Mouse (Mus musculus) intestine, embryonic 14.5 days (tissue): ENCODE measurements around the gene Zbtb4. TPM values are rescaled to one million over a fixed set of nuclear protein-coding genes. Genes with fewer than 3 reads are reported as not detected.

Experiments
- ATAC-seq: fragments of 200-750 bp; cut with Nextera tagmentation; replicated peaks from 2 replicates; pipeline ENCODE4 v1.8.0; 2017; ENCODE audit warnings: low read depth, moderate number of reproducible peaks, moderate TSS enrichment, moderate library complexity; ENCODE audit not compliant: low FRiP score, low TSS enrichment
- DNase-seq: peaks from one replicate; pipeline ENCODE4 v3.0.0-alpha.2; 2018; ENCODE audit warnings: low spot score
- H3K27ac ChIP-seq: fragments of 300-500 bp; sonication (generic); 2 replicates; pipeline ENCODE4 v1.5.1; 2014; ENCODE audit warnings: low read depth, mild to moderate bottlenecking, control low read depth
- H3K27me3 ChIP-seq: fragments of 300-500 bp; sonication (generic); replicated peaks from 2 replicates; pipeline ENCODE4 v1.6.1; 2014; ENCODE audit warnings: low read length, control low read depth; ENCODE audit not compliant: control insufficient read depth, insufficient read depth
- H3K36me3 ChIP-seq: fragments of 300-500 bp; sonication (generic); 2 replicates; pipeline ENCODE4 v1.6.1; 2014; ENCODE audit warnings: low read length, control low read depth; ENCODE audit not compliant: control insufficient read depth, insufficient read depth
- H3K4me1 ChIP-seq: fragments of 300-500 bp; sonication (generic); replicated peaks from 2 replicates; pipeline ENCODE4 v1.6.1; 2014; ENCODE audit warnings: low read length, control low read depth, mixed read lengths; ENCODE audit not compliant: control insufficient read depth, insufficient read depth
- H3K4me2 ChIP-seq: fragments of 300-500 bp; sonication (generic); 2 replicates; pipeline ENCODE4 v1.6.1; 2014; ENCODE audit warnings: low read length
- H3K4me3 ChIP-seq: fragments of 300-500 bp; sonication (generic); 2 replicates; pipeline ENCODE4 v1.5.1; 2014; ENCODE audit warnings: low read depth, low read length, control low read depth, mixed read lengths
- H3K9ac ChIP-seq: fragments of 300-500 bp; sonication (generic); 2 replicates; pipeline ENCODE4 v1.6.1; 2014; ENCODE audit warnings: mild to moderate bottlenecking, low read length
- H3K9me3 ChIP-seq: fragments of 300-500 bp; sonication (generic); 2 replicates; pipeline ENCODE4 v1.6.1; 2016; ENCODE audit warnings: low read length, control low read depth; ENCODE audit not compliant: control insufficient read depth
- WGBS: fragments of 180-500 bp; shearing (Covaris S2); extraction: QIAGEN DNeasy Blood & Tissue Kit; methylation state at CpG from one replicate; pipeline ENCODE4 v1.1.7; 2014; 5-methylcytosine and 5-hydroxymethylcytosine counted together
- polyA plus RNA-seq: library from polyadenylated mRNA; unstranded; fragments of >200 nt; fragmentation: Nextera tagmentation; extraction: Ambion mirVana; gene quantifications from 2 replicates; pipeline ENCODE4 v1.2.1, GENCODE M21; 2014

The Zbtb4 gene
- polyA plus RNA-seq, 1 experiment from 2014 or later: 2.8 TPM

DNA sequence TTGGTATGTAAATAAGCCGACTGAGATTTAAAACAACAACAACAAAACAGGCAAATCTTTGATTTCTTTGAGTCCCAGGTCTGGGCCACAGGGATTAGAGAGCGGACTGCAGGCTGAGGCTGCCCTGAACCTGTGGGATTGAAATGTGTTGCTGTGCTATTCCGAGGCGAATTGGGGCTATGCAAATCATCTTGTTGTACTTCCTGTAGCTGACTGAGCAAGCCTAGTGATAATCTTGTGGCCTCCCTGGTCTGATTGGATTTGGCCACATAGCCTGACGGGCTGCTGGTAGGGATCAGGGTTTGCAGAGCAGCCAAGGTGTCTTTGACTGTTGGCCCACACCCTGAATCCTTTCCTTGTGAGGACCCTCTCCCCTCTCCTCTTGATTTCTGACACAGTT is 9.2 kb downstream of the Zbtb4 start:
- no peak for DNase-seq

DNA sequence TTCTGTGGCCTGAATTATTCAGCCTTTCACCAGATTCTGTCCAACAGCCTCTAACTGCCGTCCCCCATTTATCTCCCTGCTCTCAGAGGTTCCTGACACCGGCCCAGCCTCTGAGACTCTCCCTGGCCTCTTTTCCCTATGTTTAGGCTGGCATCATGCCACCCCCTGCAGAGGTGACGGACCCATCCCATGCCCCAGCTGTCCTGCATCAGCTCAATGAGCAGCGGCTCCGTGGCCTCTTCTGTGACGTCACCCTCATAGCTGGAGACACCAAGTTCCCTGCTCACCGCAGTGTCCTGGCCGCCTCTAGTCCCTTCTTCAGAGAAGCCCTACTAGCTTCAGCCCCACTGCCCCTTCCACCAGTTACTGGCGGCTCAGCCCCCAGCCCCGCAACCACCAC is 10.0 kb downstream of the Zbtb4 start:
- no peak overlapping the region for H3K27ac ChIP-seq
- no peak for ATAC-seq
- WGBS: 69% methylated on average over 10 of the region's 10 CpGs
- H3K4me1 ChIP-seq: no peaks in the 10 kb centered on the region
- H3K27me3 ChIP-seq: no peaks in the 10 kb centered on the region
- H3K36me3 ChIP-seq: no peaks in the 10 kb centered on the region; the same call in 1 of the 2 replicates
- H3K9ac ChIP-seq: no peak overlapping the region
- H3K9me3 ChIP-seq: no peaks in the 10 kb centered on the region
- DNase-seq: no peak
- H3K4me2 ChIP-seq: no peak overlapping the region
- no peak overlapping the region for H3K4me3 ChIP-seq

More for the DNA sequence above, 9.2 kb downstream of the Zbtb4 start:
- no peaks in the 10 kb centered on the region for H3K9me3 ChIP-seq
- no peak overlapping the region for H3K4me3 ChIP-seq
- H3K4me1 ChIP-seq: no peaks in the 10 kb centered on the region
- H3K4me2 ChIP-seq: no peak overlapping the region
- no peaks in the 10 kb centered on the region for H3K27me3 ChIP-seq
- no peak overlapping the region for H3K9ac ChIP-seq
- WGBS: 66% methylated on average over 5 of the region's 5 CpGs
- no peak for ATAC-seq
- no peak overlapping the region for H3K27ac ChIP-seq
- no peaks in the 10 kb centered on the region; the same call in 1 of the 2 replicates for H3K36me3 ChIP-seq

DNA sequence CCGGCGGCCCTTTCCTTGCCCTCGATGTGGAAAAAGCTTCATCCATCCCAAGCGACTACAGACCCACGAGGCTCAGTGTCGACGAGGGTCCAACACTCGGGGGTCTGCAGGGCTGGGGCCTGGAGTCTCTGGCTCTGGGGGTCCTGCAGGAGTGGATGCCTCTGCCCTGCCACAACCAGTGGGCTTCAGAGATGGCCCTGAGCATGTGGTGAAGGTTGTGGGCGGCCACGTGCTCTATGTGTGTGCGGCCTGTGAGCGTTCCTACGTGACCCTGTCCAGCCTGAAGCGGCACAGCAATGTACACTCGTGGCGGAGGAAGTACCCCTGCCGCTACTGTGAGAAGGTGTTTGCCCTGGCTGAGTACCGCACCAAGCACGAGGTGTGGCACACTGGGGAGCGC is 10.8 kb downstream of the Zbtb4 start:
- DNase-seq (no peak), ATAC-seq (no peak)
- H3K9ac ChIP-seq: no peak overlapping the region
- H3K27me3 ChIP-seq: no peaks in the 10 kb centered on the region
- H3K36me3 ChIP-seq: no peaks in the 10 kb centered on the region; the same call in 1 of the 2 replicates
- no peaks in the 10 kb centered on the region for H3K9me3 ChIP-seq
- no peak overlapping the region for H3K4me3 ChIP-seq
- H3K4me2 ChIP-seq: no peak overlapping the region
- no peak overlapping the region for H3K27ac ChIP-seq
- WGBS: 83% methylated on average over 20 of the region's 20 CpGs
- H3K4me1 ChIP-seq: no peaks in the 10 kb centered on the region

DNA sequence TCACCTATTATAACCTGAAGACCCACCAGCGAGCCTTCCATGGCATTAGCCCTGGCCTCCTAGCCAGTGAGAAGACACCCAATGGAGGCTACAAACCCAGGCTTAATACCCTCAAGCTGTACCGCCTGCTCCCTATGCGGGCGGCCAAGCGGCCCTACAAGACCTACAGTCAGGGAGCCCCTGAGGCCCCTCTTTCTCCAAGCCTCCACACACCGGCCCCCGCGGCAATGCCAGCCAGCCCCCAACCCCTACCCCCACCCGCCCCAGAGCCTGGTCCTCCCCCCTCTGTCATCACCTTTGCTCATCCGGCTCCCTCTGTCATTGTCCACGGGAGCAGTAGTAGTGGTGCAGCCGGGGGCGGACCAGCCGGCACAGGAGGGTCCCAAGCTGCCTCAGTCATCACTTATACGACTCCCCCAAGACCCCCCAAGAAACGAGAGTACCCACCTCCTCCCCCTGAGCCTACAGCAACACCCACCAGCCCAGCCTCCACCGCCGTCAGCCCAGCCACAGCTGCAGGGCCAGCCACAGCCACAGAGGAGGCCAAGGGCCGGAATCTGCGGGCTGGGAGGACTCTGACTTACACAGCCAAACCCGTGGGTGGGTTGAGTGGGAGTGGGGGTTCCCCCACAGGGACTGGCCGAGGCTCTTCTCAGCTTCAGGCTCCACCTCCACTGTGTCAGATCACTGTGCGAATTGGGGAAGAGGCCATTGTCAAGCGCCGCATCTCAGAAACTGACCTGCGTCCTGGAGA is 12.0 kb downstream of the Zbtb4 start:
- Histone ChIP-seq H3K9ac (no peak overlapping the region), H3K4me3 (no peak overlapping the region), H3K27ac (no peak overlapping the region), H3K27me3 (no peaks in the 10 kb centered on the region), H3K4me2 (no peak overlapping the region), H3K36me3 (no peaks in the 10 kb centered on the region; the same call in 1 of the 2 replicates), H3K9me3 (no peaks in the 10 kb centered on the region), H3K4me1 (no peaks in the 10 kb centered on the region)
- DNase-seq (peak; percentile 38), ATAC-seq (no peak)
- WGBS: 65% methylated on average over 26 of the region's 26 CpGs

DNA sequence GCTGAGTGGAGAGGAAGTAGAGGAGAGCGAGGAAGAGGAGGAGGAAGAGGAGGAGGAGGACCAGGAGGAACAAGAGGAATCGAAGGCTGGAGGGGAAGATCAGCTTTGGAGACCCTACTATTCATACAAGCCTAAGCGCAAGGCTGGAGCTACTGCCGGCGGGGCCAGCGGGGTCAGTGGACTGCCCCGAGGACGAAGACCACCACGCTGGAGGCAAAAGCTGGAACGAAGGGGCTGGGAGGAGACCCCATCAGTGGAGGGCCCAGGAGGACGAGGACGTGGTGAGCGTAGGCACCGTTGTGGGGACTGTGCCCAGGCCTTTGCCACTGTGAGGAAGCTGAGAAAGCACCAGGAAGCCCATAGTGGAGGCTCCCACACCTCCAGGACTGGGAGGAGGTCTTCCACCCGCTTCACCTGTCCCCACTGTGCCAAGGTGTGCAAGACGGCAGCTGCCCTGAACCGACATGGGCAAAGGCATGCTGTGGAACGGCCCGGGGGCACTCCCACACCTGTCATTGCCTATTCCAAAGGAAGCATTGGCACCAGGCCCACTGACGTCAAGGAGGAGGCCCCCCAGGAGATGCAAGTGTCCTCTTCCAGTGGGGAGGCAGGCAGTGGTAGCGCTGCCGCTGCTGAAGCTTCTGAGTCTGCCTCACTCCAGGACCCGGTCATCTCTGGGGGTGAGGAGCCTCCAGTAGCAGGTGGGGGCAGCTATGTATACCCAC is 12.7 kb downstream of the Zbtb4 start:
- DNase-seq (peak; percentile 51), ATAC-seq (no peak)
- Histone ChIP-seq H3K4me2 (no peak overlapping the region), H3K9ac (no peak overlapping the region), H3K27ac (no peak overlapping the region), H3K9me3 (no peaks in the 10 kb centered on the region), H3K4me3 (no peak overlapping the region), H3K4me1 (no peaks in the 10 kb centered on the region), H3K36me3 (no peaks in the 10 kb centered on the region; the same call in 1 of the 2 replicates), H3K27me3 (no peaks in the 10 kb centered on the region)
- 73% methylated on average over 21 of the region's 23 CpGs for WGBS

DNA sequence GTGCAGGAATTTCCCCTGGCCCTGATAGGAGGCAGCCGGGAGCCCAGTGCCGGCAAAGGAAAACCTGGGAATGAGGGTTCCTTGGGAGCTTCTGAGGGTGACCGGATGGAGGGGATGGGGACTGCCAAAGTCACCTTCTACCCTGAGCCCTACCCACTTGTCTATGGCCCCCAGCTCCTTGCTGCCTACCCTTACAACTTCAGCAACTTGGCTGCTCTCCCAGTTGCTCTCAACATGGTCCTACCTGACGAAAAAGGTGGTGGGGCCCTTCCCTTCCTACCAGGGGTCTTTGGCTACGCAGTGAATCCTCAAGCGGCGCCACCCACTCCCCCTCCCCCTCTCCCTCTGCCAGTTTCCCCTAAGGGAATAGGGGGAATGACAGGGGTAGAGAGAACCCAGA is 13.3 kb downstream of the Zbtb4 start:
- no peak overlapping the region for H3K4me2 ChIP-seq
- no peak overlapping the region for H3K27ac ChIP-seq
- DNase-seq (no peak), ATAC-seq (no peak)
- H3K4me3 ChIP-seq: no peak overlapping the region
- no peaks in the 10 kb centered on the region for H3K27me3 ChIP-seq
- no peaks in the 10 kb centered on the region; the same call in 1 of the 2 replicates for H3K36me3 ChIP-seq
- H3K4me1 ChIP-seq: no peaks in the 10 kb centered on the region
- WGBS: 47% methylated on average over 7 of the region's 7 CpGs
- no peak overlapping the region for H3K9ac ChIP-seq
- no peaks in the 10 kb centered on the region for H3K9me3 ChIP-seq

DNA sequence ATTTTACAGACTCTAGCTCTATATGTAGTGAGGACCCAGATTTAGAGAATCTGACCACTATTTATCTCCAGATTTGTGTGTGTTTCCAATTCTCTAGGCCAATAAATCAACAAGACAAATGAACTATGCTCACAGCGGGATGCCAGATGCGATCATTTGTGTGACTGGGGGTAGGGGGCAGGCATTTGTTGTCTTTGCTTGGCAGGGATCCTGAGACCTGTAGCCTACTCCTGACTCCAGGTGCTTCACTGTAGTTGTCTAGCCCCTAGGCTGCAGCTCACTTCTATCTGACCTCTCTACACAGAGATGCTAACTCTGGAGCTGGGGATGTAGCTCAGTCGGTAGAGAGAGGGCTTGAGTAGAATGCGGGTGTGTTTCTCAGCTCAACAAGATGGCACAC is 16.1 kb downstream of the Zbtb4 start:
- DNase-seq: no peak
- Histone ChIP-seq H3K36me3 (no peaks in the 10 kb centered on the region; the same call in 1 of the 2 replicates), H3K4me1 (no peaks in the 10 kb centered on the region), H3K4me3 (no peak overlapping the region), H3K9ac (no peak overlapping the region), H3K4me2 (no peak overlapping the region), H3K27me3 (no peaks in the 10 kb centered on the region), H3K9me3 (no peaks in the 10 kb centered on the region), H3K27ac (no peak overlapping the region)
- 31% methylated on average over 4 of the region's 4 CpGs for WGBS
- ATAC-seq: no peak

DNA sequence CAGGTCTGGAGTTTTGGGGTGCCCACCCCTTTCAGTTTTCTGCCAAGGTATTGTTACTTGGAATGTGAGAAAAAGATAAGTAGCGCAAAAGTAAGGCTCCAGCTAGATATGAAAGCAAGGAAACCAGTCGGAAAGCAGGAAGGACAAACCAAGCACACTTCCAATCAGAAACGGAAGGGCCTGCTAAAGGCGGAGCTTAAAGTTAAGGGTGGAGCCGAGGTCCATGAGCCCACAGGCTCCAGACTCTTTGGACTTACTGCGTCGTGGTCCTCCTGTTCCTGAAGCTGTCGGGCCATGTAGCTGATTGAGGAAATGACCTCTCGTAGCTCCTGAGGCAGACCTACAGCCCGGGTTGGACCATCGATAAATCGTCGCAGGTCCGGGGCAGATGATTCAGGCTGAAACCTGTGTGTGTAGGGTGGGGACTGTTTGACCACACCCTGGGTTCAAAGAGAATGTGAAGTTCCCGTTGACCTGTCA is 19.1 kb downstream of the Zbtb4 start:
- WGBS: 34% methylated on average over 15 of the region's 15 CpGs
- peak overlapping the region; percentile 34 for H3K4me2 ChIP-seq
- H3K9ac ChIP-seq: no peak overlapping the region
- peak overlapping the region; percentile 13 for H3K4me3 ChIP-seq
- H3K36me3 ChIP-seq: no peaks in the 10 kb centered on the region
- H3K9me3 ChIP-seq: no peaks in the 10 kb centered on the region
- no peaks in the 10 kb centered on the region for H3K4me1 ChIP-seq
- no peak for DNase-seq
- ATAC-seq: peak; percentile 56; the same call in 1 of the 2 replicates
- no peak overlapping the region for H3K27ac ChIP-seq
- no peaks in the 10 kb centered on the region for H3K27me3 ChIP-seq
